Comparison of ENCODE assay signal across 15 mouse cellular contexts in genomic region chr2:129580656-129581055, GRCm38 (mm10). TPM values are rescaled to one million over a fixed set of nuclear protein-coding genes. Genes with fewer than 3 reads are reported as not detected.
DNase-seq lines count a peak whose midpoint lies in the region; ATAC-seq lines count a peak whose summit lies in the region.
"Had no signal": no experiment of that assay in that cellular context is flagged by ENCODE, and none has a peak within 500 bp of the region (broad histone marks: within the 10 kb centered on the region; RNA-seq: fewer than 3 reads in every experiment).

No protein-coding gene starts in this region.

- DNase-seq in heart, adult 11 months, result peak; percentile 92
- no peak for DNase-seq in heart, adult 8-10 months (ENCODE audit: low spot score)
- DNase-seq in Muller cell, postnatal 12 days (ENCODE audit: inconsistent ontology term), result peak; percentile 45
- peak; percentile 49 for DNase-seq in adrenal gland, adult 8-10 months
- DNase-seq in cerebellum, postnatal 36 days, result peak; percentile 70 to 76
- DNase-seq in c-Kit-positive CD71-positive TER-119-positive erythroid progenitor cells, embryonic 14.5 days (ENCODE audit: low spot score), result no peak
- DNase-seq in kidney, postnatal 14 days, result no peak
- DNase-seq: kidney, adult 9 months; lung, adult 2 months; retina, postnatal 1 day had no signal

- H3K9ac ChIP-seq in midbrain, embryonic 15.5 days, result no peak overlapping the region
- H3K9ac ChIP-seq: hindbrain, embryonic 14.5 days had no signal

- H3K9me3 ChIP-seq in midbrain, embryonic 15.5 days, result no peaks in the 10 kb centered on the region

- WGBS in midbrain, embryonic 15.5 days, result 85% methylated on average over 4 of the region's 4 CpGs

- 0 out of 2 replicates have a peak, but pooled peaks cover 7% of the 10 kb centered on the region for H3K4me1 ChIP-seq in midbrain, embryonic 15.5 days

- no peak overlapping the region for H3K4me3 ChIP-seq in midbrain, embryonic 15.5 days
- H3K4me3 ChIP-seq: heart, adult 2 months had no signal

- no peak overlapping the region for H3K4me2 ChIP-seq in midbrain, embryonic 15.5 days
- H3K4me2 ChIP-seq: hindbrain, embryonic 14.5 days had no signal

- no peak for ATAC-seq in midbrain, embryonic 15.5 days (replicated peaks)

- no peaks in the 10 kb centered on the region; the same call in 1 of the 2 replicates for H3K27me3 ChIP-seq in midbrain, embryonic 15.5 days (replicated peaks)

- H3K36me3 ChIP-seq in midbrain, embryonic 15.5 days (replicated peaks), result no peaks in the 10 kb centered on the region

- no peak overlapping the region for H3K27ac ChIP-seq in midbrain, embryonic 15.5 days
- H3K27ac ChIP-seq: heart, adult 2 months; hindbrain, embryonic 14.5 days had no signal

RNA-seq across cellular contexts. Expression of gene Sirpa, which starts 12.0 kb away (rescaled TPM):
- 10 to 100 TPM; 28.9 to 35.2 (median 30.0) TPM for total RNA-seq in heart, adult 8-10 months (2022)
- total RNA-seq in adrenal gland, adult 8-10 months (2022), result 10 to 100 TPM; 58.4 to 75.6 (median 70.1) TPM
- 39.5 and 40.5 TPM in 2 replicates for polyA plus RNA-seq in midbrain, embryonic 15.5 days (2015; fragmentation: Nextera tagmentation; extraction: Ambion mirVana)

RNA-seq across cellular contexts. Expression of gene F830045P16Rik, which starts 44.3 kb away (rescaled TPM):
- total RNA-seq in heart, adult 8-10 months (2022), result under 1 TPM in 2 of 4 experiments, not detected in 2; 0.16 to 0.22 TPM
- not detected for total RNA-seq in adrenal gland, adult 8-10 months (2022)
- not detected in 2 replicates for polyA plus RNA-seq in midbrain, embryonic 15.5 days (2015; fragmentation: Nextera tagmentation; extraction: Ambion mirVana)
- total RNA-seq: megakaryocyte, adult 5-6 weeks had no signal
- polyA plus RNA-seq: heart, adult 2 months; hindbrain, embryonic 14.5 days; limb, embryonic 11.5 days; lung, adult 2 months had no signal

Comparison
In these comparisons a context has a peak if more than half of its experiments do, and no peak if none do; other contexts are left out.
1. DNase-seq: peak in heart, adult 11 months (single experiment), Muller cell, postnatal 12 days (single experiment), adrenal gland, adult 8-10 months (single experiment) and cerebellum, postnatal 36 days (2 of 2); none in heart, adult 8-10 months (single experiment), c-Kit-positive CD71-positive TER-119-positive erythroid progenitor cells, embryonic 14.5 days (single experiment) and kidney, postnatal 14 days (single experiment).